Mouse (Mus musculus) T-cell, adult 66 days (primary cell): ENCODE data around the gene Agmo. TPM values are rescaled to one million over a fixed set of nuclear protein-coding genes. Genes with fewer than 3 reads are reported as not detected.

Source experiments
- total RNA-seq, 2 experiments: library from RNA; stranded (reverse); gene quantifications; 3 replicates in 1 of 2; 4 replicates in 1 of 2; pipeline ENCODE4 v1.2.4; 2023

The Agmo gene
- under 1 TPM in 1 of 2 experiments, not detected in 1; 0.73 TPM for total RNA-seq

DNA sequence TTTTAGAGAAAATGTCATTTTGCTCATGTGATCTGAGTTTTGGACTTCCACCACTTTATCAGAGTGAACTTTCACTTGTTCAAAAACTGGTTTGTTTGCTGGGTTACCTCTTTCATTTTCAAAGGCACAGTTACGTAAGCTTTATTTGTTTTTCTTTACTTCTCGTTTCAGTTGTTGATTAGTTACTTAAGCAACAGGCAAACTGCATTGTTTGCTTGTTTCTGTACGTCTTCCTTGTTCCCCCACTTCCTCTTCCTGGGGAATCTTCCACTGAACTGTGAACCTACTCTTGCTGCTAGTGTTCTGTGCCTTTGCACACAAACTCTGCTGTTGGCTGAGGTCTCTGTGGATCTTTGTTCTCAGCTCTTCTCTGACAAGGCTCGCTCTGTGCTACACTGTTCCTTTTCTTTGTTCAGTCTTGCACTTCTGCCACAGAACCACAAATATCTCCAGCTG is at the start of gene Agmo:
Gene Agmo, plus strand, starts transcription at position 76 of the 456 bp plus-strand sequence.

Other genes starting within 250 kb of the Agmo start
- gene Meox2, start 133.1 kb upstream of the Agmo start, total RNA-seq = not detected